Mouse (Mus musculus): ENCODE results near the gene Pla2g4c. TPM values are rescaled to one million over a fixed set of nuclear protein-coding genes. Genes with fewer than 3 reads are reported as not detected.

The Pla2g4c gene
- polyA plus RNA-seq (2014; fragmentation: Illumina TruSeq; extraction: RNeasy Lipid Tissue Mini Kit (QIAGEN cat#74804); ENCODE audit: low read depth, low replicate concordance) = 0.26 TPM

GRCm38 (mm10) chr7:13324316-13324715 lies at the start of gene Pla2g4c:
Gene Pla2g4c (plus strand): TSS chr7:13324655.

GRCm38 (mm10) chr7:13277081-13277480 lies 47.4 kb upstream of the Pla2g4c start, which contains the start of gene Lig1:
Gene Lig1 (plus strand): TSS chr7:13277283.

GRCm38 (mm10) chr7:13278308-13278891 lies 46.1 kb upstream of the Pla2g4c start, which contains the start of gene Zswim9:
Gene Zswim9 (minus strand): TSS chr7:13278721.

GRCm38 (mm10) chr7:13397832-13398231 lies 73.4 kb downstream of the Pla2g4c start, which contains the start of gene Cabp5:
Gene Cabp5 (plus strand): TSS chr7:13398132.

Other genes with a start within 250 kb of the Pla2g4c start
- not detected for gene Vmn1r85, start 229.5 kb upstream of the Pla2g4c start, polyA plus RNA-seq (2014; fragmentation: Illumina TruSeq; extraction: RNeasy Lipid Tissue Mini Kit (QIAGEN cat#74804); ENCODE audit: low read depth, low replicate concordance)
- not detected for gene Vmn1r86, start 204.7 kb upstream of the Pla2g4c start, polyA plus RNA-seq (2014; fragmentation: Illumina TruSeq; extraction: RNeasy Lipid Tissue Mini Kit (QIAGEN cat#74804); ENCODE audit: low read depth, low replicate concordance)
- not detected for gene Vmn1r87, start 184.5 kb upstream of the Pla2g4c start, polyA plus RNA-seq (2014; fragmentation: Illumina TruSeq; extraction: RNeasy Lipid Tissue Mini Kit (QIAGEN cat#74804); ENCODE audit: low read depth, low replicate concordance)
- not detected for gene Vmn1r88, start 165.1 kb upstream of the Pla2g4c start, polyA plus RNA-seq (2014; fragmentation: Illumina TruSeq; extraction: RNeasy Lipid Tissue Mini Kit (QIAGEN cat#74804); ENCODE audit: low read depth, low replicate concordance)
- not detected for gene Vmn1r89, start 111.6 kb upstream of the Pla2g4c start, polyA plus RNA-seq (2014; fragmentation: Illumina TruSeq; extraction: RNeasy Lipid Tissue Mini Kit (QIAGEN cat#74804); ENCODE audit: low read depth, low replicate concordance)
- 3.0 TPM for gene Lig1, start 47.4 kb upstream of the Pla2g4c start, polyA plus RNA-seq (2014; fragmentation: Illumina TruSeq; extraction: RNeasy Lipid Tissue Mini Kit (QIAGEN cat#74804); ENCODE audit: low read depth, low replicate concordance)
- 11.2 TPM for gene Zswim9, start 45.9 kb upstream of the Pla2g4c start, polyA plus RNA-seq (2014; fragmentation: Illumina TruSeq; extraction: RNeasy Lipid Tissue Mini Kit (QIAGEN cat#74804); ENCODE audit: low read depth, low replicate concordance)
- gene Cabp5, start 73.5 kb downstream of the Pla2g4c start, polyA plus RNA-seq (2014; fragmentation: Illumina TruSeq; extraction: RNeasy Lipid Tissue Mini Kit (QIAGEN cat#74804); ENCODE audit: low read depth, low replicate concordance) = not detected
- not detected for gene Bsph1, start 126.2 kb downstream of the Pla2g4c start, polyA plus RNA-seq (2014; fragmentation: Illumina TruSeq; extraction: RNeasy Lipid Tissue Mini Kit (QIAGEN cat#74804); ENCODE audit: low read depth, low replicate concordance)
- gene Bsph2, start 246.4 kb downstream of the Pla2g4c start, polyA plus RNA-seq (2014; fragmentation: Illumina TruSeq; extraction: RNeasy Lipid Tissue Mini Kit (QIAGEN cat#74804); ENCODE audit: low read depth, low replicate concordance) = not detected

All from heart, adult 10 weeks (tissue).